8 mouse cellular contexts compared by ENCODE assay signal in genomic region chr6:31219736-31220135, GRCm38 (mm10).
DNase-seq lines count a peak whose midpoint lies in the region; ATAC-seq and TF ChIP-seq lines count a peak whose summit lies in the region.

No protein-coding gene starts in this region.

- H3K4me1 ChIP-seq in heart, embryonic 12.5 days (replicated peaks): peaks cover 10% of the 10 kb centered on the region
- H3K4me1 ChIP-seq in forebrain, embryonic 10.5 days: peaks cover 54% of the 10 kb centered on the region
- H3K4me1 ChIP-seq in liver, embryonic 15.5 days (replicated peaks): peaks cover 29% of the 10 kb centered on the region

- H3K9ac ChIP-seq in heart, embryonic 12.5 days: peak overlapping the region; percentile 54
- no peak overlapping the region for H3K9ac ChIP-seq in liver, embryonic 15.5 days

- peaks cover 52% of the 10 kb centered on the region for H3K27me3 ChIP-seq in heart, embryonic 12.5 days (replicated peaks)
- H3K27me3 ChIP-seq in C2C12 (ENCODE audit: control insufficient read depth, insufficient read depth, insufficient read length): no peaks in the 10 kb centered on the region
- H3K27me3 ChIP-seq in forebrain, embryonic 10.5 days (ENCODE audit: poor library complexity, severe bottlenecking): peaks cover 90% of the 10 kb centered on the region
- peaks cover 98% of the 10 kb centered on the region for H3K27me3 ChIP-seq in liver, embryonic 15.5 days

- DNase-seq in heart, adult 9 months (ENCODE audit: low spot score in 2 of 2): no peak
- DNase-seq in forebrain, embryonic 10.5 days (ENCODE audit: extremely low spot score, low spot score): peak; percentile 21
- DNase-seq in frontal cortex, adult 2 months (ENCODE audit: extremely low spot score in 1 of 2, low spot score in 1 of 2): no peak
- DNase-seq in spleen, postnatal 10 days (ENCODE audit: low spot score in 2 of 2): no peak

- H3K27ac ChIP-seq in heart, embryonic 12.5 days (ENCODE audit: poor library complexity, severe bottlenecking): no peak overlapping the region
- H3K27ac ChIP-seq in forebrain, embryonic 10.5 days: 0 out of 2 replicates have a peak overlapping the region, but pooled peaks have one; percentile 5
- no peak overlapping the region for H3K27ac ChIP-seq in liver, embryonic 15.5 days (replicated peaks)

- no peaks in the 10 kb centered on the region for H3K9me3 ChIP-seq in heart, embryonic 12.5 days (replicated peaks)
- no peaks in the 10 kb centered on the region for H3K9me3 ChIP-seq in forebrain, embryonic 10.5 days
- H3K9me3 ChIP-seq in liver, embryonic 15.5 days (replicated peaks): no peaks in the 10 kb centered on the region

- H3K79me2 ChIP-seq in C2C12 (ENCODE audit: control insufficient read depth, insufficient read depth): peaks cover 53% of the 10 kb centered on the region

- peak overlapping the region; percentile 50 for H3K4me3 ChIP-seq in heart, embryonic 12.5 days
- peak overlapping the region; percentile 50 for H3K4me3 ChIP-seq in C2C12 (ENCODE audit: insufficient read depth, poor library complexity, severe bottlenecking)
- peak overlapping the region; percentile 57 for H3K4me3 ChIP-seq in forebrain, embryonic 10.5 days
- peak overlapping the region; percentile 38 for H3K4me3 ChIP-seq in liver, embryonic 15.5 days (replicated peaks)

- H3K36me3 ChIP-seq in heart, embryonic 12.5 days: no peaks in the 10 kb centered on the region
- H3K36me3 ChIP-seq in C2C12 (ENCODE audit: control insufficient read depth, insufficient read depth): no peaks in the 10 kb centered on the region
- H3K36me3 ChIP-seq in forebrain, embryonic 10.5 days (replicated peaks): no peaks in the 10 kb centered on the region
- no peaks in the 10 kb centered on the region for H3K36me3 ChIP-seq in liver, embryonic 15.5 days (replicated peaks)

- peak overlapping the region; percentile 83 for H3K4me2 ChIP-seq in heart, embryonic 12.5 days
- peak overlapping the region; percentile 59 for H3K4me2 ChIP-seq in liver, embryonic 15.5 days

- TF ChIP-seq CTCF in C2C12 (IDR thresholded peaks at IDR 0.05; ENCODE audit: control insufficient read depth, insufficient read depth, insufficient read length): no peak

- ATAC-seq in heart, embryonic 12.5 days (ENCODE audit: insufficient number of reproducible peaks, low FRiP score): no peak
- ATAC-seq in liver, embryonic 15.5 days (ENCODE audit: insufficient read depth): no peak
- no peak for ATAC-seq in megakaryocyte progenitor cell, adult 5-6 weeks (replicated peaks; ENCODE audit: poor library complexity)

- WGBS in heart, embryonic 12.5 days: 40% methylated on average over 3 of the region's 3 CpGs
- 17% methylated on average over 3 of the region's 3 CpGs for WGBS in forebrain, embryonic 10.5 days
- 38% methylated on average over 3 of the region's 3 CpGs for WGBS in liver, embryonic 15.5 days (ENCODE audit: insufficient replicate concordance)

- H3K79me3 ChIP-seq in C2C12 (ENCODE audit: low read depth): peaks cover 23% of the 10 kb centered on the region

- H3ac ChIP-seq in C2C12 (ENCODE audit: control insufficient read depth, insufficient read length, low read depth): peak overlapping the region; percentile 82

TF ChIP-seq in C2C12, 6 proteins besides CTCF, POLR2A, EP300 and RAD21:
- TF ChIP-seq MYOD1 (IDR thresholded peaks at IDR 0.05; ENCODE audit: control insufficient read depth, insufficient read length, low read depth) (no peak), USF1 (IDR thresholded peaks at IDR 0.05; ENCODE audit: low read depth) (no peak), CEBPB (IDR thresholded peaks at IDR 0.05; ENCODE audit: low read depth) (no peak), MAX (IDR thresholded peaks at IDR 0.05) (no peak), MYOG (IDR thresholded peaks at IDR 0.05; ENCODE audit: control insufficient read depth, extremely low read depth, insufficient read length) (no peak), FOSL1 (IDR thresholded peaks at IDR 0.05; ENCODE audit: insufficient read depth, low read length, poor library complexity, severe bottlenecking) (no peak)
